Mouse (Mus musculus) ES-Bruce4 (cell line): Measurements from ENCODE around the gene March1.

Experiments
- CTCF ChIP-seq: IDR thresholded peaks from one replicate; pipeline ENCODE4 v1.8.1; 2011; ENCODE audit warnings: low read depth, low read length
- EP300 ChIP-seq: IDR thresholded peaks from 2 replicates; pipeline ENCODE4 v1.6.1; 2011; ENCODE audit warnings: low read depth, low read length; ENCODE audit not compliant: insufficient read depth
- POLR2A ChIP-seq: IDR thresholded peaks from one replicate; pipeline ENCODE4 v1.8.1; 2011; ENCODE audit warnings: low read length; ENCODE audit not compliant: insufficient read depth

DNA sequence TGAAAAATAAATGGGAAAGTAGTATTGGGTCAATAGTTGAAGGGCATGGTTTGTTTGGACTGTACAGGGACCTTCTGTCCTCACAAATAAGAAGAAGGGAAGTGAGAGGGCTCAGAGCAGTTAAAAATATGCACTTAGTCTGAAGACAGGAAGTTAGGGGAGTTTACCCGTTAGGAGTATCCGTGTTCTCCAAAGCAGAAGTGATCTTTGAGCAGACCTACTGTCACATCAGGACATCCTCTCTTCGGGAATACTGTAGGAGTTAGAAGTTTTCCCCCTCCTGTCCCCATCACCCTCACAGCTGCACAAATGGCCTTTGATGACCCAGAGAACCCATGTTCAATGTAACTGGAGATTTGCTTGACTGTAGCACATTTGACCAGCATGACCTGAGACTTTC, 820.2 kb downstream of the March1 start:
- no peak for TF ChIP-seq CTCF
- TF ChIP-seq POLR2A, result no peak
- no peak for TF ChIP-seq EP300
